Mouse (Mus musculus) heart, adult 2 months (tissue): Measurements from ENCODE around the gene Gpat3.

Source experiments
- CTCF ChIP-seq: fragments of 200-600 bp; IDR thresholded peaks from 2 replicates; pipeline ENCODE4 v1.8.1; 2022; ENCODE audit warnings: antibody characterized with exemption, mild to moderate bottlenecking, moderate library complexity
- EP300 ChIP-seq: fragments of 200-500 bp; IDR thresholded peaks from 2 replicates; pipeline ENCODE4 v1.6.1; 2011; ENCODE audit warnings: low read depth, low read length, control low read depth; ENCODE audit not compliant: insufficient read depth

- no peak for TF ChIP-seq CTCF
- TF ChIP-seq EP300 = no peak
Measured at GRCm38 (mm10) chr5:100943716-100944115, 98.2 kb downstream of the Gpat3 start.
